Mouse (Mus musculus) forebrain, embryonic 14.5 days (tissue): ENCODE measurements around the gene Olfr543. TPM values are rescaled to one million over a fixed set of nuclear protein-coding genes. Genes with fewer than 3 reads are reported as not detected.

Experiments
- ATAC-seq: fragments of 200-750 bp; cut with Nextera tagmentation; 2 replicates; pipeline ENCODE4 v1.8.0; 2017; ENCODE audit warnings: mild to moderate bottlenecking, moderate library complexity
- DNase-seq: peaks from one replicate; pipeline ENCODE4 v3.0.0-alpha.2; 2015; ENCODE audit warnings: low spot score
- H3K27ac ChIP-seq: fragments of 300-500 bp; sonication (generic); 2 replicates; pipeline ENCODE4 v1.5.1; 2014; ENCODE audit warnings: low read depth, mild to moderate bottlenecking, control low read depth, low read length, moderate library complexity
- H3K27me3 ChIP-seq: fragments of 300-500 bp; sonication (generic); replicated peaks from 2 replicates; pipeline ENCODE4 v1.6.1; 2014; ENCODE audit warnings: low read length, control low read depth, mixed read lengths; ENCODE audit not compliant: control insufficient read depth, insufficient read depth
- H3K36me3 ChIP-seq: fragments of 300-500 bp; sonication (generic); 2 replicates; pipeline ENCODE4 v1.6.1; 2014; ENCODE audit warnings: low read length, control low read depth; ENCODE audit not compliant: control insufficient read depth, insufficient read depth
- H3K4me1 ChIP-seq: fragments of 300-500 bp; sonication (generic); 2 replicates; pipeline ENCODE4 v1.6.1; 2014; ENCODE audit warnings: antibody characterized with exemption, low read length, control low read depth; ENCODE audit not compliant: control insufficient read depth, insufficient read depth
- H3K4me2 ChIP-seq: fragments of 300-500 bp; sonication (generic); 2 replicates; pipeline ENCODE4 v1.6.1; 2014; ENCODE audit warnings: mild to moderate bottlenecking, control low read depth, low read length
- H3K4me3 ChIP-seq: fragments of 300-500 bp; sonication (generic); 2 replicates; pipeline ENCODE4 v1.5.1; 2014; ENCODE audit warnings: low read depth, low read length, control low read depth
- H3K9ac ChIP-seq: fragments of 300-500 bp; sonication (generic); 2 replicates; pipeline ENCODE4 v1.6.1; 2014; ENCODE audit warnings: mild to moderate bottlenecking, low read length, control low read depth, moderate library complexity
- H3K9me3 ChIP-seq: fragments of 300-500 bp; sonication (generic); replicated peaks from 2 replicates; pipeline ENCODE4 v1.6.1; 2016; ENCODE audit warnings: low read length, control low read depth, mixed read lengths; ENCODE audit not compliant: control insufficient read depth
- WGBS: fragments of 180-500 bp; shearing (Covaris S2); extraction: QIAGEN DNeasy Blood & Tissue Kit; methylation state at CpG from one replicate; pipeline ENCODE4 v1.1.7; 2014; 5-methylcytosine and 5-hydroxymethylcytosine counted together
- polyA plus RNA-seq: library from polyadenylated mRNA; unstranded; fragments of >200 nt; fragmentation: Nextera tagmentation; extraction: Ambion mirVana; gene quantifications from 2 replicates; pipeline ENCODE4 v1.2.1, GENCODE M21; 2014

Olfr543 gene
- polyA plus RNA-seq, 1 experiment from 2014 or later = not detected

GRCm38 (mm10) chr7:102480821-102481220 lies 658 bp downstream of the Olfr543 start:
- Histone ChIP-seq H3K4me3 (no peak overlapping the region), H3K4me1 (no peaks in the 10 kb centered on the region), H3K9ac (no peak overlapping the region), H3K27me3 (no peaks in the 10 kb centered on the region), H3K27ac (no peak overlapping the region), H3K9me3 (no peaks in the 10 kb centered on the region), H3K4me2 (no peak overlapping the region), H3K36me3 (no peaks in the 10 kb centered on the region)
- 96% methylated on average over 4 of the region's 4 CpGs for WGBS
- no peak for DNase-seq
- ATAC-seq = no peak

- no peaks in the 10 kb centered on the region for H3K36me3 ChIP-seq
- H3K9me3 ChIP-seq = no peaks in the 10 kb centered on the region
- no peak overlapping the region for H3K4me2 ChIP-seq
- H3K27ac ChIP-seq = no peak overlapping the region
- H3K4me1 ChIP-seq = no peaks in the 10 kb centered on the region
- no peak overlapping the region for H3K9ac ChIP-seq
- DNase-seq = peak; percentile 5
- H3K27me3 ChIP-seq = no peaks in the 10 kb centered on the region
- WGBS = 79% methylated on average over 5 of the region's 5 CpGs
- no peak for ATAC-seq
- no peak overlapping the region for H3K4me3 ChIP-seq
Measured at GRCm38 (mm10) chr7:102479368-102480078, 2.0 kb downstream of the Olfr543 start.

- H3K9ac ChIP-seq = no peak overlapping the region
- no peak overlapping the region for H3K4me3 ChIP-seq
- ATAC-seq (no peak), DNase-seq (no peak)
- no peak overlapping the region for H3K4me2 ChIP-seq
- H3K27me3 ChIP-seq = no peaks in the 10 kb centered on the region
- 91% methylated on average over 3 of the region's 3 CpGs for WGBS
- H3K36me3 ChIP-seq = no peaks in the 10 kb centered on the region
- H3K9me3 ChIP-seq = no peaks in the 10 kb centered on the region
- no peaks in the 10 kb centered on the region for H3K4me1 ChIP-seq
- H3K27ac ChIP-seq = no peak overlapping the region
Measured at GRCm38 (mm10) chr7:102478926-102479325, 2.6 kb downstream of the Olfr543 start.

- no peak for ATAC-seq
- no peaks in the 10 kb centered on the region for H3K36me3 ChIP-seq
- DNase-seq = no peak
- no peaks in the 10 kb centered on the region for H3K27me3 ChIP-seq
- no peak overlapping the region for H3K4me3 ChIP-seq
- WGBS = 88% methylated on average over 4 of the region's 4 CpGs
- no peak overlapping the region for H3K9ac ChIP-seq
- no peaks in the 10 kb centered on the region for H3K9me3 ChIP-seq
- H3K27ac ChIP-seq = no peak overlapping the region
- H3K4me2 ChIP-seq = no peak overlapping the region
- no peaks in the 10 kb centered on the region for H3K4me1 ChIP-seq
Measured at GRCm38 (mm10) chr7:102478425-102478824, 3.1 kb downstream of the Olfr543 start.

- no peaks in the 10 kb centered on the region for H3K4me1 ChIP-seq
- no peak overlapping the region for H3K27ac ChIP-seq
- no peak overlapping the region for H3K4me3 ChIP-seq
- no peaks in the 10 kb centered on the region for H3K36me3 ChIP-seq
- no peaks in the 10 kb centered on the region for H3K9me3 ChIP-seq
- no peak; the same call in 1 of the 2 replicates for ATAC-seq
- no peak overlapping the region for H3K9ac ChIP-seq
- 66% methylated on average over 11 of the region's 11 CpGs for WGBS
- H3K4me2 ChIP-seq = no peak overlapping the region
- H3K27me3 ChIP-seq = no peaks in the 10 kb centered on the region
- DNase-seq = no peak
Measured at GRCm38 (mm10) chr7:102477377-102477776, 4.1 kb downstream of the Olfr543 start.

GRCm38 (mm10) chr7:102476601-102477000 lies 4.9 kb downstream of the Olfr543 start:
- H3K36me3 ChIP-seq = 0 out of 2 replicates have a peak, but pooled peaks cover under 1% of the 10 kb centered on the region
- 95% methylated on average over 5 of the region's 5 CpGs for WGBS
- DNase-seq = no peak
- no peaks in the 10 kb centered on the region for H3K9me3 ChIP-seq
- no peaks in the 10 kb centered on the region for H3K27me3 ChIP-seq
- ATAC-seq = no peak
- H3K4me2 ChIP-seq = no peak overlapping the region
- no peaks in the 10 kb centered on the region for H3K4me1 ChIP-seq
- H3K4me3 ChIP-seq = no peak overlapping the region
- H3K9ac ChIP-seq = no peak overlapping the region
- H3K27ac ChIP-seq = no peak overlapping the region

GRCm38 (mm10) chr7:102472675-102473074 lies 8.8 kb downstream of the Olfr543 start:
- H3K4me3 ChIP-seq = no peak overlapping the region
- DNase-seq = no peak
- no peak overlapping the region for H3K4me2 ChIP-seq
- H3K27me3 ChIP-seq = no peaks in the 10 kb centered on the region
- H3K27ac ChIP-seq = no peak overlapping the region
- peaks cover 23% of the 10 kb centered on the region for H3K36me3 ChIP-seq
- H3K4me1 ChIP-seq = no peaks in the 10 kb centered on the region
- 76% methylated on average over 5 of the region's 5 CpGs for WGBS
- H3K9me3 ChIP-seq = no peaks in the 10 kb centered on the region
- no peak for ATAC-seq
- no peak overlapping the region for H3K9ac ChIP-seq

GRCm38 (mm10) chr7:102467566-102467965 lies 13.9 kb downstream of the Olfr543 start:
- H3K4me2 ChIP-seq = no peak overlapping the region
- H3K27ac ChIP-seq = no peak overlapping the region
- no peak for DNase-seq
- WGBS = 88% methylated on average over 8 of the region's 8 CpGs
- H3K4me3 ChIP-seq = no peak overlapping the region
- no peaks in the 10 kb centered on the region for H3K27me3 ChIP-seq
- peaks cover 73% of the 10 kb centered on the region for H3K36me3 ChIP-seq
- ATAC-seq = no peak
- H3K4me1 ChIP-seq = no peaks in the 10 kb centered on the region
- H3K9me3 ChIP-seq = no peaks in the 10 kb centered on the region
- no peak overlapping the region for H3K9ac ChIP-seq

- WGBS = 94% methylated on average over 5 of the region's 5 CpGs
- DNase-seq = no peak
- no peak overlapping the region for H3K27ac ChIP-seq
- H3K4me1 ChIP-seq = no peaks in the 10 kb centered on the region
- H3K27me3 ChIP-seq = no peaks in the 10 kb centered on the region
- H3K9me3 ChIP-seq = no peaks in the 10 kb centered on the region
- no peak for ATAC-seq
- no peak overlapping the region for H3K4me2 ChIP-seq
- no peak overlapping the region for H3K4me3 ChIP-seq
- no peak overlapping the region for H3K9ac ChIP-seq
- peaks cover 84% of the 10 kb centered on the region for H3K36me3 ChIP-seq
Measured at GRCm38 (mm10) chr7:102458618-102459380, 22.7 kb downstream of the Olfr543 start.
